Mouse (Mus musculus): ENCODE results near the gene Rpn2. TPM values are rescaled to one million over a fixed set of nuclear protein-coding genes. Genes with fewer than 3 reads are reported as not detected.

Rpn2 gene
- total and polyA plus RNA-seq, 2 experiments: 118 to 155 TPM

DNA sequence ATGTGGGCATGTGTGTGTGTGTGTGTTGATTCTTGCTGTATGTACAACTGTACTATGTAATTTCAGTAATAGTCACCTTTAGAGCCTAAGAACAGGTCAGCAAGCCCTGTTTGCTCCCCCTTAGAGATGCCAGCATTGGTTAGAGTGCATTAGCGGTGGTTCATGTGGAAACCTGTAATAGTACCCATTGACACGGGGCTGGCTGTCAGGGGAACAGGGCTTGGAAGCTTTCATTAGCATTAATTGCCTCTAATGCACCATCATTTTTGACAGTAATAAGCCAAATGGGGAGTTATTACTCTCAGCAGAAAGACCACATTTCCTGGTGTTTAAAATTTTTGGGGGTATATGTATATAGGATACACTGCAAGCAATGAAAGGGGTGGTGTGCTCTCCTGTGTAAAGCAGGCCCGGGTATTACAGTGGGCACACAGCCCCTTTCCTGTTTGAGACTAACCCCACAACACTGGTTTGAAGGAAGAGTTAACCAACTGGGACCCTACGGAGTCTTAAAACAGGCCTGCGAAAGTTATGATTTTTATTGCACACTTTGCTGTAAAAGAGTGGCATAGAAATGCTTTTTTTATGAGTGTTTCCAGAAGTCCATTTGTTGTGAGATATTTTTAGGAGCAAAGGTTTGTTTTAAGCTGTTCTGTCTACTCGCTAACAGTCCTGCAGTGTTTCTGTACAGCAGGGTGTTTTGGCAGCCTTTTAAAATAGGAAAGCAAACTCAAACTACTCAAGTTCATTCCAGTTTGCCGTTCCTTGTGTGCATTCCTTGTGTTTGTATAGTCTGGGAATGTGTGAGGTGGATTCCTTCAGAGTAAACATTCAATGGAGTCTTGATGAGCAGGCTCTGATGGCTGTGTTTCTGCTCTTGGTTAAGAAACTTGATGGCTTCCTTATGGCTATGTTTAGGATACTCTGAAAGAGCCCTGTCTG, 27.5 kb downstream of the Rpn2 start:
- H3K36me3 ChIP-seq (ENCODE audit: control insufficient read depth, insufficient read depth, low read length): peaks cover 69% of the 10 kb centered on the region
- H3K27ac ChIP-seq (replicated peaks; ENCODE audit: insufficient read depth, low read depth, low read length): no peak overlapping the region
- no peaks in the 10 kb centered on the region for H3K79me2 ChIP-seq (ENCODE audit: control insufficient read depth, insufficient read depth, low read length)
- TF ChIP-seq CTCF (IDR thresholded peaks at IDR 0.05; ENCODE audit: low read depth, low read length): no peak
- TF ChIP-seq POLR2A (IDR thresholded peaks at IDR 0.05; ENCODE audit: extremely low read depth, insufficient read depth, low read length): no peak
- no peaks in the 10 kb centered on the region for H3K27me3 ChIP-seq (ENCODE audit: control insufficient read depth, insufficient read depth, low read length)
- DNase-seq (ENCODE audit: extremely low read depth, low read depth, low spot score): peak; percentile 4
- 82% methylated on average over 7 of the region's 7 CpGs for WGBS
- no peak overlapping the region for H3K9ac ChIP-seq (ENCODE audit: low read depth, low read length)
- H3K4me1 ChIP-seq (ENCODE audit: control insufficient read depth, insufficient read depth, low read length): no peaks in the 10 kb centered on the region
- no peak overlapping the region for H3K4me3 ChIP-seq (ENCODE audit: insufficient read depth, low read depth, low read length)

DNA sequence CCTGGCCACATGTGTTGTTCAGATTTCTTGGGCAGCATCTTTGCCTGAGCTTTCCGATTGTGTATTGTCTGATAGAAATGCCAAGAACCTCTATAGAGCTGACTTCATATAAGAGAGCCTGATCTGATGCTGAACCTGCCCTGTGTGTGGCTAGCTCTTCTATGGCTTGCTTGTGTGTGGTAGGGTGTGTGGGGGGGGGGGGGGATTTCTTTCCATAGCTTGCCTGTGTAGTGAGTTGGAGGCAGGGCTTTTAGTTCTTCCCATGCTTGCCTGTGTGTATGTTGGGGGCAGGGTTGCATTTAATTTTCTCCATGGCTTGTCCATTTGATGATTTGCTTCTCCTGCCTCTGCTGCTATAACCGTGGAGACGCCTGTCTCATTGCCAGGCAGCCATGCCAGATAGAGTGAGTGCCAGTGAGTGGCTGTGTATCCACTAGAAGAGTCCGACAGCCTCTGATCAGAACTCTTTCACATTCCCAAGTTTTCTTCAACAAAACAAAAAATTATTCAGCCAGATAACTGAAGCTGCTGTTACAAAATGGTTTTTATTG, 29.0 kb downstream of the Rpn2 start:
- H3K9ac ChIP-seq (ENCODE audit: low read depth, low read length): no peak overlapping the region
- H3K79me2 ChIP-seq (ENCODE audit: control insufficient read depth, insufficient read depth, low read length): no peaks in the 10 kb centered on the region
- no peaks in the 10 kb centered on the region for H3K4me1 ChIP-seq (ENCODE audit: control insufficient read depth, insufficient read depth, low read length)
- peaks cover 68% of the 10 kb centered on the region for H3K36me3 ChIP-seq (ENCODE audit: control insufficient read depth, insufficient read depth, low read length)
- H3K27me3 ChIP-seq (ENCODE audit: control insufficient read depth, insufficient read depth, low read length): no peaks in the 10 kb centered on the region
- no peak overlapping the region for H3K27ac ChIP-seq (replicated peaks; ENCODE audit: insufficient read depth, low read depth, low read length)
- H3K4me3 ChIP-seq (ENCODE audit: insufficient read depth, low read depth, low read length): no peak overlapping the region
- DNase-seq (ENCODE audit: extremely low read depth, low read depth, low spot score): no peak
- TF ChIP-seq POLR2A (IDR thresholded peaks at IDR 0.05; ENCODE audit: extremely low read depth, insufficient read depth, low read length): no peak
- no peak for TF ChIP-seq CTCF (IDR thresholded peaks at IDR 0.05; ENCODE audit: low read depth, low read length)
- 83% methylated on average over 4 of the region's 4 CpGs for WGBS

DNA sequence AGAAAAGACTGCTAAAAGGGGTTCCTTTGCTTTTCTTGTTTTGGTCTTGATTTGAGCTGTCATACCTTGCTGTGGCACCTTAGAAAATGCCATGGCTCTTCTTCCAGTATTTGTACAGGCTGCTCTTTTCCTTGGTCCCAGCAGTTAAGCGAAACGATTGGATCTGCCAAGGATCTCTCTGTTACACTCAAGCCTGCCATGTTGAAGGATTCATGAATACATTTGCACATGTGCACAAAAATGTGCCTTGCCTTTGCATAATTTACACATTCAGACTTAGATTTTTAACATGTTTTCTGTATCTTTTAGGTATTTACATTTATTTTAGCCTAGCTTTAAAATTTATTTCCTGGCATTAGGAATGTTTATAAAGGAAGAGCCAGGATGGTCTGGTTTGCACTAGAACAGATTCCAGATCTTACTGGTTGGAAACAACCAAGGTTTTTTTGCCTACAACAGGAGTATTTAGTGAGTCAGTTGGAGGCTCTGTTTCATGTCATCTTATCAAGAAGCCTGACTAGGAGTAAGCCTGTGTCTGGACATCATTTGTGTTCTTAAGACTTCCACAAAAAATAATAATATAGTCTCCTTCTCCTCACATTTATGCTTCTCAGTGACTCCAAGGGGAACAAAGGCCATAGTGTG, 29.6 kb downstream of the Rpn2 start:
- WGBS: 80% methylated on average over 2 of the region's 2 CpGs

DNA sequence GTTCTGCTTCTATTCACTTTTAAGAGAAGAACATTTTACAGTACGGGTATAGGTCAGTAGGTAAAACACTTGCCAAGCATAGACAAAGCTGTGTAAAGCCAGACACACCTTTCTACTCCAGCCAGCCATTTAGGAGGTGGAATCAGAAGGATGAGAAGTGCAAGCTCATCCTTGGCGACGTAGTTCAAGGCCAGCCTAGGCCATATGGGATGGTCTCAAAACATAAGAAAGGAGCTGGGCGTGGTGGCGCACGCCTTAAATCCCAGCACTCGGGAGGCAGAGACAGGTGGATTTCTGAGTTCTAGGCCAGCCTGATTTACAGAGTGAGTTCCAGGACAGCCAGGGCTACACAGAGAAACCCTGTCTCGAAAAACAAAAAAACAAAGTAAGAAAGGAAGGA, 30.8 kb downstream of the Rpn2 start:
- DNase-seq (ENCODE audit: extremely low read depth, low read depth, low spot score): no peak
- no peak for TF ChIP-seq CTCF (IDR thresholded peaks at IDR 0.05; ENCODE audit: low read depth, low read length)
- TF ChIP-seq POLR2A (IDR thresholded peaks at IDR 0.05; ENCODE audit: extremely low read depth, insufficient read depth, low read length): no peak
- Histone ChIP-seq H3K36me3 (ENCODE audit: control insufficient read depth, insufficient read depth, low read length) (peaks cover 73% of the 10 kb centered on the region), H3K4me3 (ENCODE audit: insufficient read depth, low read depth, low read length) (no peak overlapping the region), H3K9ac (ENCODE audit: low read depth, low read length) (no peak overlapping the region), H3K27me3 (ENCODE audit: control insufficient read depth, insufficient read depth, low read length) (no peaks in the 10 kb centered on the region), H3K27ac (replicated peaks; ENCODE audit: insufficient read depth, low read depth, low read length) (no peak overlapping the region), H3K79me2 (ENCODE audit: control insufficient read depth, insufficient read depth, low read length) (no peaks in the 10 kb centered on the region), H3K4me1 (ENCODE audit: control insufficient read depth, insufficient read depth, low read length) (no peaks in the 10 kb centered on the region)
- WGBS: 97% methylated on average over 8 of the region's 8 CpGs

More for the DNA sequence above, 29.6 kb downstream of the Rpn2 start:
- Histone ChIP-seq H3K9ac (ENCODE audit: low read depth, low read length) (no peak overlapping the region), H3K4me3 (ENCODE audit: insufficient read depth, low read depth, low read length) (no peak overlapping the region), H3K36me3 (ENCODE audit: control insufficient read depth, insufficient read depth, low read length) (peaks cover 68% of the 10 kb centered on the region), H3K27me3 (ENCODE audit: control insufficient read depth, insufficient read depth, low read length) (no peaks in the 10 kb centered on the region), H3K79me2 (ENCODE audit: control insufficient read depth, insufficient read depth, low read length) (no peaks in the 10 kb centered on the region), H3K4me1 (ENCODE audit: control insufficient read depth, insufficient read depth, low read length) (no peaks in the 10 kb centered on the region), H3K27ac (replicated peaks; ENCODE audit: insufficient read depth, low read depth, low read length) (no peak overlapping the region; the same call in 1 of the 2 replicates)
- peak; percentile 9 for DNase-seq (ENCODE audit: extremely low read depth, low read depth, low spot score)
- TF ChIP-seq POLR2A (IDR thresholded peaks at IDR 0.05; ENCODE audit: extremely low read depth, insufficient read depth, low read length): no peak
- no peak for TF ChIP-seq CTCF (IDR thresholded peaks at IDR 0.05; ENCODE audit: low read depth, low read length)

DNA sequence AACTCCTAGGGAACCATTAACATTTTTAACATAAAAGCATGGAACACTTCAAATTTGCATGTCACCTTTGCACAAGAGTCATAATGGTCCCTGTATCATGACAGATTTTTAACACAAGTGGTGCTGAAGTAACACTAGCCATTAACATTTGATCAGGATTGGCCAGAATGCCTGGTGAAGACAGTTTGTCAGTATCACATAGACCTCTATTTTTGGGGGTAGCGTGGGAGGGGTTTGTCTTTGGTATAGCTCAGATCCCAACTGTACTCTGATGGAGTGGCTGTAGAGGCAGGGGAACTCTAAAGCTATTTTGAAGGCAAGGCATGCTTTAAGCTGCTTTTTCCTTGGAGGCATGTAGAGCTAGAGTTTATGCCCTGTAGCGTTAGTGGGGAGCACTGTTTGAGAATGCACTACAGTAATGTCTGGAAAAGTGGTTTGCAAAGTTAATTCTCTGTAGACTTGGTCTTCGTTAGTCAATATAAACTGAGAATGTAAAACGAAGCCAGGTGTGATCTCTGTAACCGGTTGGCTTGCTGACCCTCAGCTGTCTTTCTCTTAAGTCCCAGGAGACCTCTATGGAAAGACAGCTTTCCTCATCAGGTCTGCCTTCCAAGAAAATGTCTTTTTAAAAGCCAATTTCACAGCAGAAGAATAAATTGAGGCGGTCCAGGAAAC, 32.3 kb downstream of the Rpn2 start:
- no peaks in the 10 kb centered on the region for H3K79me2 ChIP-seq (ENCODE audit: control insufficient read depth, insufficient read depth, low read length)
- H3K36me3 ChIP-seq (ENCODE audit: control insufficient read depth, insufficient read depth, low read length): peaks cover 74% of the 10 kb centered on the region
- TF ChIP-seq CTCF (IDR thresholded peaks at IDR 0.05; ENCODE audit: low read depth, low read length) (no peak), POLR2A (IDR thresholded peaks at IDR 0.05; ENCODE audit: extremely low read depth, insufficient read depth, low read length) (no peak)
- no peak for DNase-seq (ENCODE audit: extremely low read depth, low read depth, low spot score)
- no peak overlapping the region for H3K27ac ChIP-seq (replicated peaks; ENCODE audit: insufficient read depth, low read depth, low read length)
- WGBS: 97% methylated on average over 6 of the region's 6 CpGs
- H3K4me3 ChIP-seq (ENCODE audit: insufficient read depth, low read depth, low read length): no peak overlapping the region
- H3K4me1 ChIP-seq (ENCODE audit: control insufficient read depth, insufficient read depth, low read length): no peaks in the 10 kb centered on the region
- H3K27me3 ChIP-seq (ENCODE audit: control insufficient read depth, insufficient read depth, low read length): no peaks in the 10 kb centered on the region
- no peak overlapping the region for H3K9ac ChIP-seq (ENCODE audit: low read depth, low read length)
